Mouse (Mus musculus): ENCODE results near the gene Gnb3. TPM values are rescaled to one million over a fixed set of nuclear protein-coding genes. Genes with fewer than 3 reads are reported as not detected.
A peak's percentile ranks its signal among the peaks of the same experiment; 100 is the strongest.

Gnb3 gene
- polyA plus RNA-seq, 1 experiment: 3.3 TPM

DNA sequence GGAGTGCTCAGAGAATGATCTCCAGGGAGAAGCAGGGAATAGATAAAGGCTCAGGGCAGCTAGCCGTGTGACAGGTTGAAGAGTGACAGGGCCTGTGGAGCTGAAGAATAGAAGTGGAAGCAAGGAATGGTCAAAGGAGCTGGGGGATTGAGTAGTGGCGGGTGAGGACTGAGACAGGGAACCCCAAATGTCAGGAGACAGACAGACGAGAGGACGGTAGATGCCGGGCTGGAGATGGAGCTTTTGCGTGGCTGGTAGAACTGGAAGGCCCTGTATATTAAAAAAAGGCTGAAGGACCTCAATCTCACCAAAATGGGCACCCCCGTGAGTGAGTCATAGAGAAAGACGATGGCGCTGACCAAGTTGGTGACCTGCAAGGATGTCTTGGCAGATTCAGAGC is 20.4 kb upstream of the Gnb3 start:
- Histone ChIP-seq H3K4me3 (replicated peaks; ENCODE audit: control insufficient read depth, low read depth, low read length) (no peak overlapping the region), H3K27ac (ENCODE audit: control insufficient read depth, insufficient read depth, low read depth, low read length, poor library complexity) (no peak overlapping the region), H3K4me1 (ENCODE audit: control insufficient read depth, insufficient read depth, low read length) (no peaks in the 10 kb centered on the region; the same call in 1 of the 2 replicates)
- no peak for TF ChIP-seq POLR2A (IDR thresholded peaks at IDR 0.05; ENCODE audit: borderline replicate concordance, control insufficient read depth, low read depth, low read length)
- no peak for TF ChIP-seq CTCF (IDR thresholded peaks at IDR 0.05; ENCODE audit: control insufficient read depth, insufficient read depth, low read length)
- WGBS: 88% methylated on average over 9 of the region's 9 CpGs

DNA sequence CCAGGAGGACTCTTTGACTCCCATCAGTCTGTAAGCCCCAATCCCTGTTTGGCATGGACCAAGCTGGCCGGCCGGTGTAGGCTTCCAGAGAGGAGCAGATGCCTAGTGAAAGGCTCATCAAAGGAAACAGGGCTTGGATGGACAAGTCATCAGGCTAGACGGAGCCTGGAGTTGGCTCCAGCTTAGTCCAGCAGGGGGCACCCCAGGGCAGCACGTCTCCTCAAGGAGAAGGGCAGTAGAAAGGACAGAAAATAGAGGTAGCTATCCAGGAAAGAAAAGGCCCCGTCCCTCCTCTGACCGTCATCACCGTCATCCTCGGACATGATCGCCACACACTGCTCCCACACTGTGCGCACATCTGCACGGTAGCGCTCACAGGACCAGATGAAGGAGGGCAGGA is 19.6 kb upstream of the Gnb3 start:
- Histone ChIP-seq H3K4me3 (replicated peaks; ENCODE audit: control insufficient read depth, low read depth, low read length) (no peak overlapping the region), H3K4me1 (ENCODE audit: control insufficient read depth, insufficient read depth, low read length) (no peaks in the 10 kb centered on the region), H3K27ac (ENCODE audit: control insufficient read depth, insufficient read depth, low read depth, low read length, poor library complexity) (no peak overlapping the region)
- TF ChIP-seq POLR2A (IDR thresholded peaks at IDR 0.05; ENCODE audit: borderline replicate concordance, control insufficient read depth, low read depth, low read length) (no peak), CTCF (IDR thresholded peaks at IDR 0.05; ENCODE audit: control insufficient read depth, insufficient read depth, low read length) (peak; percentile 92)
- 7% methylated on average over 12 of the region's 12 CpGs for WGBS

DNA sequence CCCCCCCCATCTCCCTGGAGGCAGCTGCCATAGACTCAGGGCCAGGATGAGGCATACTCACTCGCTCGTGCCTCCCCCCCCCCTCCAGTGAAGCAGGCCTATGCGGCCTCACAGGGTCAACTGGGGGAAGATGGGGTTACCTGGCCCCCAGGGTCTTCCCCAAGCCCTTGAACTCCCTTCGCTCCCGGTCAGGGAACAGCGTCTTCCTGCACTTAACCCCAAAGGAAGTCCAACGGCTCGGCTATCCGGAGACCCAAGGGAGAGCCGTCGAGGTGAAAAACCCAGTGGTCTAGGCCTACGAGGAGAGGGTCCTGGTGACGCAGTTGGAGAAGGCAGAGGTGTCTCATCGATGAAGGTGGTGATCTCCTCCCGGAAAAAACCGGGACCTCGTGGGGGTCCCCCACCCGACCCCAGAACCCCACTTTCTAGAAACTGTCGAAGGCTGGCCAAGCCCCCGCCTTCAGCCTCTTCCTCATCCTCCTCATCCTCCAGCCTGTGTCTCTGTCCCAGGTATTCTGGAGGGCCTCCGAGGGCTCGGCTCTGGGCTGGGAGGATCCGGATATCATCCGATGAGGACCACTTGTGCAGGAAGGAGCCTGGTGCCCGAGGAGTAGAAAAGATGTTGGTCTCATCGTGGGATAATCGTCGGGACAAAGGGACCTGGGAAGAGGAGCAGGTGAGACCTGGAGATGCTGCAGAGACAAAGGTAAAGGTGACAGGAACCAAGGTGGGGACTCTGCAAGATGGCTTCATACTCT is 18.7 kb upstream of the Gnb3 start:
- WGBS: 75% methylated on average over 28 of the region's 28 CpGs
- Histone ChIP-seq H3K27ac (ENCODE audit: control insufficient read depth, insufficient read depth, low read depth, low read length, poor library complexity) (no peak overlapping the region), H3K4me1 (ENCODE audit: control insufficient read depth, insufficient read depth, low read length) (no peaks in the 10 kb centered on the region), H3K4me3 (replicated peaks; ENCODE audit: control insufficient read depth, low read depth, low read length) (no peak overlapping the region)
- TF ChIP-seq CTCF (IDR thresholded peaks at IDR 0.05; ENCODE audit: control insufficient read depth, insufficient read depth, low read length) (no peak), POLR2A (IDR thresholded peaks at IDR 0.05; ENCODE audit: borderline replicate concordance, control insufficient read depth, low read depth, low read length) (no peak)

DNA sequence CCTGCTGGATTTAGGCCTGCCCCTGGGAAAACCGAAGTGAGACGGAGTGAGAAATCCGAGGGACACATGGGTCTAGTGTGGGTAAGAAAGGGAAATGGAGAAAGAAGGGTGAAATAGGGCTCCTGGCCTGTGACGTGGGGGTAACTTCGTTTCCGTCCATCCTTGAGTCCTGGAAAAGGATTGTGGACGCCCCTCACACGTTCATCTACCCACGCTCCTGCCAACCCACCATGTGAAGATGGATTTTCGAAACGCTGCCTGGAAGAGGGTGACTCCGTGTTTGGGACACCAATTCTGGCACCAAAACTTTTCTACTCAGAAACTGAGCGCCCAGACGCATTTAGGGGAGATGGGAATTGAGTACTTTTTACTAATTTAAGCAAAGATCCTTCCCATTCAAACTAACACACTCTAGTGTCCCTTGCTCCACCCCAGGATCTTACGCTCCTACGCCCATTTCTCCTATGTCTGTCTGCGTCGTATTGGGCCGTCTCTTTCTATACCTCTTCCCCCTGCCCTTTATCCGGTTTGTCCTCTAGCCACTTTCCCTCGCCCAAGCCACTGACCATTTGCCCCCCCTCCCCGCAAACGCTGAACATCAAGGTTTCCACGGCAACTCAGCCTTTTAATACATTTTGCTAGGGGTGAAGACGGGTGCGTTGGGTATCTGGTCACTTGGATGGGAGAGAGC is 17.9 kb upstream of the Gnb3 start:
- Histone ChIP-seq H3K27ac (ENCODE audit: control insufficient read depth, insufficient read depth, low read depth, low read length, poor library complexity) (no peak overlapping the region), H3K4me1 (ENCODE audit: control insufficient read depth, insufficient read depth, low read length) (no peaks in the 10 kb centered on the region), H3K4me3 (replicated peaks; ENCODE audit: control insufficient read depth, low read depth, low read length) (no peak overlapping the region)
- WGBS: 39% methylated on average over 26 of the region's 26 CpGs
- no peak for TF ChIP-seq POLR2A (IDR thresholded peaks at IDR 0.05; ENCODE audit: borderline replicate concordance, control insufficient read depth, low read depth, low read length)

DNA sequence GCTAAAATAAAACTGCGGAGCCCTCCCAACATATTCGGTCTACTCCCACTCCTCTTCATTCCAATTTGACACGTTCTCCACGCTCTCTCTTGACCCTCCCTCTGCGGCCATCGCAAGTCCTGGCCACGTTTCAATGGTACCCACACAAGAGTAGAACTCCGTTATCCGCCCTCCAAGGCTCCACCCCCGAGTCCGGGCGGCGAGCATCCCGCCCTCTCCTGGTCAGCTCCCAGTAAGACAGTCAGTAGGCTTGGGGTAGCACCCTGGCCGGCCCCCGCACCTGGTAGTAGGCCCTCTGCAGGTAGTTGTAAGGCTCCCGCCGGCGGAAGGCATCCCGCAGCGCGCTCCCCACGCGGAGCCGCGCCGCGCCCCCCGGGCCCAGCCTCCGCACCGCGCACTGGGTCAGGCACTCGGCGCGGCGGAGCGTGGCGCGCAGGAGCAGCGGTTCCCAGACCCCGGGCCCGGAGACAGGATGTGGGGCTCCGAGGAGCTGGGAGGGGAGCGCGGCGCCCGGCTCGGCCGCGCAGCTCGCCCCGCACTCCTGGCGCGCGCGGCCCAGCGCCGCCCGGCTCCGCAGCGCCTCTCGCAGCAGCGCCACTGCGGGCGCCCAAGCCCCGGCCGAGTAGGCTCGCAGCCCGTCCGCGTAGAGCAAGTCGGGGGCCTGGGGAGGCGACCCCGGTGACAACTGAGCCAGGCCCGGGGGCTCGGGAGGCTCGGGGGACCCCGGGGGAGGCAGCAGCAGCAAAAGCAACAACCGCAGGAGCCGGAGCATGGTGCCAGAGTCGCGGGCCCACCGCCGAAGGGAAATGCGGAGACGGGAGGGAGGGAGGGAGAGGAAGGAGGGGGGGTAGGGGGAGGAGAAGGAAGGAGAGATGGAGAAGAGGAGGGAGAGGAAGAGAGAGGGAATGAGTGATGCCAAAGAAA is 17.1 kb upstream of the Gnb3 start, which contains the start of gene P3h3:
Gene P3h3, minus strand, starts transcription at position 837 of the 924 bp plus-strand sequence.
- WGBS: 1% methylated on average over 82 of the region's 86 CpGs
- TF ChIP-seq CTCF (IDR thresholded peaks at IDR 0.05; ENCODE audit: control insufficient read depth, insufficient read depth, low read length) (peak; percentile 47; the same call in 1 of the 2 replicates), POLR2A (IDR thresholded peaks at IDR 0.05; ENCODE audit: borderline replicate concordance, control insufficient read depth, low read depth, low read length) (no peak)
- H3K4me3 ChIP-seq (replicated peaks; ENCODE audit: control insufficient read depth, low read depth, low read length): peak within 1 kb of the TSS; percentile 5
- no peaks in the 10 kb centered on the region for H3K4me1 ChIP-seq (ENCODE audit: control insufficient read depth, insufficient read depth, low read length)
- no peak within 1 kb of the TSS for H3K27ac ChIP-seq (ENCODE audit: control insufficient read depth, insufficient read depth, low read depth, low read length, poor library complexity)

DNA sequence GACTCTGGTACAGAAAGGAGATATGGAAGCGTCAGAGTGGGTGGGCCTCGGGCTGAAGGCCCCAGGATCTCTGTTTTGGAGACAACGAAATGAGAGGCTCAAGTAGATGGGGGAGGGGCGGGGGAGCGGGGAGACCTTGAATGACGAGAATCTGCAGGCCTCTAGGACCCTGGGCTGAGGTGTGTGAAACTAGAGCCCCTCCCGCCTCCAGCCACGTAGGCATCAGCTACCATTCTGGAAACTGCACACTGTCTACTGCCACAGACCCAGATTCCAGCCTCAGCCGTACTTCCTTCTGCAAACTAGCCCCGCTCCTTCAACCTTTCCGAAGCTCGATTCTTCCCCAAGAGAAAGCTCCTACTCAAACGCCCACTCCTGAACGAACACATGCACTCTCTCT is 16.2 kb upstream of the Gnb3 start:
- H3K4me1 ChIP-seq (ENCODE audit: control insufficient read depth, insufficient read depth, low read length): no peaks in the 10 kb centered on the region
- H3K27ac ChIP-seq (ENCODE audit: control insufficient read depth, insufficient read depth, low read depth, low read length, poor library complexity): no peak overlapping the region
- no peak overlapping the region for H3K4me3 ChIP-seq (replicated peaks; ENCODE audit: control insufficient read depth, low read depth, low read length)
- WGBS: 20% methylated on average over 14 of the region's 14 CpGs
- no peak for TF ChIP-seq CTCF (IDR thresholded peaks at IDR 0.05; ENCODE audit: control insufficient read depth, insufficient read depth, low read length)
- no peak for TF ChIP-seq POLR2A (IDR thresholded peaks at IDR 0.05; ENCODE audit: borderline replicate concordance, control insufficient read depth, low read depth, low read length)

DNA sequence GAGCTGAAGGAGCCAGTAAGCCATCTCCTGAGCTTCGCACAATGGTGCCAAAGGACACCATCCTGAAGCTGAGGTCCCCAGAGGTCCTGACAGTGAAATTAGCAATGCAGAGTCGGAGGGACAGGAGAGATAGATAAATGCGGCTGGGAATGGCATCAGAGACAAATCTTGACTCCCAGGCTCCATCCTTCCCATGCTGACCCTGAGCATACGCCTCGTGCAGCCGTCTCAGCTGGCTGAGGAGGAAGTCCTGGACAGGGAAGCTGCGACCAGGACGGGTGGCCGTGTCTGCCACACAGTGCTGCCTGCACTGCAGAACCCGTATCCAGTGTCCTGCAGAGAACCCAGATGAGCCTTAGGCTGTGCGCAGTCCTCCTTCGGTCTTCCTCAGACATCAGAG is 14.6 kb upstream of the Gnb3 start:
- 63% methylated on average over 12 of the region's 12 CpGs for WGBS
- H3K4me3 ChIP-seq (replicated peaks; ENCODE audit: control insufficient read depth, low read depth, low read length): no peak overlapping the region
- no peak overlapping the region for H3K27ac ChIP-seq (ENCODE audit: control insufficient read depth, insufficient read depth, low read depth, low read length, poor library complexity)
- no peaks in the 10 kb centered on the region for H3K4me1 ChIP-seq (ENCODE audit: control insufficient read depth, insufficient read depth, low read length)
- TF ChIP-seq POLR2A (IDR thresholded peaks at IDR 0.05; ENCODE audit: borderline replicate concordance, control insufficient read depth, low read depth, low read length) (no peak), CTCF (IDR thresholded peaks at IDR 0.05; ENCODE audit: control insufficient read depth, insufficient read depth, low read length) (no peak)

DNA sequence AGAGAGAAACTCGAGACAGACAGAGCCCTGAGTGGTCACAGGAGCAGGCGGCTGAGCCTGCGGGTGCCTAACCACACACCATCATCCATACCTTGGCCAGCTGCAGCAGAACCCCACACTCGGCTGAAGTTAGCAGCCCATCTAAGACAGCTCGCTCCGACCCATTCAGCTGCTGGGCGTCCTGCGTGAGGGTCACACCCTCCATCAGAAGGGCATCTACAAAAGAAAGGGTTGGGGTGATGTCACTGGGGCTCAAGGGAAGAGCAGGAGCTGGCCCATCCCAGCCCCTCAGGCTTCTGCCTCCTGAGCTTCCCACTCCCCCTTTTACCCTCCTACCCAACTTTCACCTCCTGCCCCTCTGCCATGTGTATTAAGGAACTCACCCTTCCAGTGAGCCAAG is 10.5 kb upstream of the Gnb3 start:
- H3K27ac ChIP-seq (ENCODE audit: control insufficient read depth, insufficient read depth, low read depth, low read length, poor library complexity): no peak overlapping the region
- no peaks in the 10 kb centered on the region for H3K4me1 ChIP-seq (ENCODE audit: control insufficient read depth, insufficient read depth, low read length)
- no peak for TF ChIP-seq POLR2A (IDR thresholded peaks at IDR 0.05; ENCODE audit: borderline replicate concordance, control insufficient read depth, low read depth, low read length)
- TF ChIP-seq CTCF (IDR thresholded peaks at IDR 0.05; ENCODE audit: control insufficient read depth, insufficient read depth, low read length): no peak
- 81% methylated on average over 8 of the region's 8 CpGs for WGBS
- no peak overlapping the region for H3K4me3 ChIP-seq (replicated peaks; ENCODE audit: control insufficient read depth, low read depth, low read length)

Data from bone marrow, adult 2 months (tissue).